Comparison of ENCODE assay signal across 8 mouse cellular contexts in genomic region chr11:63026651-63027141, GRCm38 (mm10). TPM values are rescaled to one million over a fixed set of nuclear protein-coding genes. Genes with fewer than 3 reads are reported as not detected.
DNase-seq lines count a peak whose midpoint lies in the region; ATAC-seq and TF ChIP-seq lines count a peak whose summit lies in the region.
"Had no signal": no experiment of that assay in that cellular context is flagged by ENCODE, and none has a peak within 500 bp of the region (broad histone marks: within the 10 kb centered on the region; RNA-seq: fewer than 3 reads in every experiment).

No protein-coding gene starts in this region.

- 74% methylated on average over 9 of the region's 9 CpGs for WGBS in stomach, embryonic 15.5 days

- H3K36me3 ChIP-seq in stomach, embryonic 15.5 days, result no peaks in the 10 kb centered on the region

- H3K9me3 ChIP-seq in stomach, embryonic 15.5 days, result no peaks in the 10 kb centered on the region

- H3K27ac ChIP-seq in layer of hippocampus, adult 2 months, result peak overlapping the region; percentile 48
- H3K27ac ChIP-seq in stomach, embryonic 15.5 days, result peak overlapping the region; percentile 62; the same call in 1 of the 2 replicates

- ATAC-seq in stomach, embryonic 15.5 days (ENCODE audit: insufficient read depth, low FRiP score, low read depth), result no peak
- ATAC-seq in erythroid progenitor cell, adult 5-6 weeks (replicated peaks; ENCODE audit: low FRiP score, poor library complexity, severe bottlenecking), result no peak

- no peak overlapping the region for H3K9ac ChIP-seq in stomach, embryonic 15.5 days

- TF ChIP-seq CTCF in layer of hippocampus, adult 2 months (conservative IDR thresholded peaks at IDR 0.05), result no peak

- H3K4me2 ChIP-seq in stomach, embryonic 15.5 days, result no peak overlapping the region

- H3K4me1 ChIP-seq in stomach, embryonic 15.5 days, result peaks cover 26% of the 10 kb centered on the region; the same call in 1 of the 2 replicates

- DNase-seq in urinary bladder, postnatal 25 days (ENCODE audit: low spot score), result peak; percentile 38
- no peak for DNase-seq in urinary bladder, postnatal 10 days (ENCODE audit: low spot score)
- DNase-seq in cerebellum, adult 9-10 months, result peak; percentile 83
- DNase-seq in layer of hippocampus, adult 2 months (ENCODE audit: low spot score in 2 of 2), result peak; percentile 16 to 18
- no peak for DNase-seq in kidney, adult 8-10 months

- no peaks in the 10 kb centered on the region for H3K27me3 ChIP-seq in stomach, embryonic 15.5 days (replicated peaks)

- H3K4me3 ChIP-seq in layer of hippocampus, adult 2 months, result no peak overlapping the region
- no peak overlapping the region for H3K4me3 ChIP-seq in stomach, embryonic 15.5 days (replicated peaks)

RNA-seq across cellular contexts. Expression of gene Tekt3, which starts 34.8 kb away (rescaled TPM):
- under 1 TPM in 1 of 2 experiments, not detected in 1; 0.20 TPM for total RNA-seq in layer of hippocampus, adult 2 months (2021)
- not detected in 2 replicates for polyA plus RNA-seq in stomach, embryonic 15.5 days (2015; fragmentation: Nextera tagmentation; extraction: Ambion mirVana)
- not detected in 2 replicates for total RNA-seq in erythroid progenitor cell, adult 5-6 weeks (2015; ENCODE audit: low replicate concordance)
- not detected in 2 replicates for total RNA-seq in erythroid progenitor cell, adult 5-6 weeks (2017; ENCODE audit: low replicate concordance)
- polyA plus RNA-seq: heart, embryonic 14.5 days had no signal

Comparison
In these comparisons a context has a peak if more than half of its experiments do, and no peak if none do; other contexts are left out.
1. DNase-seq: peak in urinary bladder, postnatal 25 days (single experiment), cerebellum, adult 9-10 months (single experiment) and layer of hippocampus, adult 2 months (2 of 2); none in urinary bladder, postnatal 10 days (single experiment) and kidney, adult 8-10 months (0 of 2).